Mouse (Mus musculus): ENCODE measurements around the gene Klc3. TPM values are rescaled to one million over a fixed set of nuclear protein-coding genes. Genes with fewer than 3 reads are reported as not detected.

Klc3 gene
- polyA plus RNA-seq, 1 experiment from 2014 or later, result 6.3 TPM

DNA sequence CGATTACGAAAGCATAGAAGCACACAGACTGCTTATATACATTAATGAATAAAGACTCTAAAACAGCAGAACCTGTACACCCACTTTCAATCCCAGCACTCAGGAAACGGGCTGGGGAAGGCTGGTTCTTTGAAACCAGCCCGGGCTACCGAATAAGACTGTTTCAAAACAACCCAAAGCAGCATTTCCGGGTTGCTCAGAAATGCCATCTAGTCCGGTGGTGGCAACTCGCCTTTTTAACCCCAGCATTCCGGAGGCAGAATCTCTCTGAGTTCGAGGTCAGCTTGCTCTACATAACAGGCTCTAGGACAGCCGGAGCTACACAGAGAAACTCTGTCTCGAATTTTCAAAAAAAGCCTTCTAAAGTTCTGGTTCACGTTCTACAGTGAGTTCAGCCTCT is 45.3 kb downstream of the Klc3 start:
- WGBS, result 16% methylated on average over 13 of the region's 13 CpGs
- ATAC-seq (replicated peaks; ENCODE audit: low FRiP score), result no peak

DNA sequence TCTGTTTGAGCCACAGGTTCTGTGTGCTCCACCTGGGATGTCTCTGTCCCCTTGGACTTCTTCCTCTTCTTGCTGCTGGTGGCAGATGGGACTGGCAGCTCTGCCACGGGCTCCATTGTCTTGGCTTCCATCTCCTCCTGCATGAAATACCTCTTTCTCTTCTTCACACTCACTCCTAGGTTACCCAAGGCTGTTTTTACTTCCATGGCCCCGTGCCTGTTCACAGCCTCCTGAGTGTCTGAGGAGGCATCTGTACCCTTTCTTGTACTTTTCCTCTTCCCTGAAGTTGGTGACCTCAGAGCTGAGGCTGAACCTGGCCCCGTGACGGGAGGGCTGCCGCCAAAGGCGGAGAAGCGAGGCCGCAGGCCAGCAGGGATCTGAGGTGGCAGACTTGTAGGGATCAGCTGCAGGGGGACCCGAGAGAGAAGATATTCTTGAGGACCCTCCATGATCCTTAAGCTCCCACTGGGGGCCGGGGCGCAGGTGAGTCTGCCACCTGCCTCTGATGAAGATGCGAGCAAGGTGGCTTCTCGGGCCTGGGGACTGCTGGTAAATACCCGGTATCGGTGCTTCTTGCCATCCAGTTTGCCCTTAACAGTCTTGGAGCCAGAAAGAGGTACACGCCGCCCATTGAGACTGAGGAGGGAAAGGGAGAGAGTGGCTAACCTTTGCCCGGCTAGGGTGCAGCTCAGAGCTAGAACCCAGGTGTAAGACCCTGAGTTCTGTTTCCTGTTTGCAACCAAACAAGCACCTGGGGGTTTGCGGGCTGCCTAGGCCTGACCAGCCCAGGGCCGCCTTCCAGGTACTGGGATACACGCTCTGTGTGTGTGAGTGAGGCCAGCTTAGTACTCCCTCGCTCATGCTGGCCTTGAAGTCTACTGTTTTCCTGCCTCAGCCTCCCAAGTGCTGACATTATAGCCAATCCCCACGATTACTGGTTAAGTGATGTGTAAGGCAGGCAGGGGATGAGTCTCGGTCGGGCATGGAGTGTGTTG is 46.2 kb downstream of the Klc3 start:
- 92% methylated on average over 25 of the region's 25 CpGs for WGBS
- Histone ChIP-seq H3K4me3 (replicated peaks) (peak overlapping the region; percentile 86), H3K4me1 (peaks cover 45% of the 10 kb centered on the region), H3K27me3 (0 out of 2 replicates have a peak, but pooled peaks cover 5% of the 10 kb centered on the region), H3K36me3 (peaks cover 54% of the 10 kb centered on the region), H3K4me2 (peak overlapping the region; percentile 99), H3K9ac (peak overlapping the region; percentile 56), H3K9me3 (replicated peaks) (no peaks in the 10 kb centered on the region), H3K27ac (no peak overlapping the region)
- no peak for ATAC-seq (replicated peaks; ENCODE audit: low FRiP score)

More for the DNA sequence above, 45.3 kb downstream of the Klc3 start:
- Histone ChIP-seq H3K27me3 (0 out of 2 replicates have a peak, but pooled peaks cover 7% of the 10 kb centered on the region), H3K27ac (no peak overlapping the region), H3K36me3 (peaks cover 44% of the 10 kb centered on the region), H3K4me3 (replicated peaks) (peak overlapping the region; percentile 86), H3K9ac (peak overlapping the region; percentile 56), H3K9me3 (replicated peaks) (no peaks in the 10 kb centered on the region), H3K4me2 (peak overlapping the region; percentile 99), H3K4me1 (peaks cover 46% of the 10 kb centered on the region)

DNA sequence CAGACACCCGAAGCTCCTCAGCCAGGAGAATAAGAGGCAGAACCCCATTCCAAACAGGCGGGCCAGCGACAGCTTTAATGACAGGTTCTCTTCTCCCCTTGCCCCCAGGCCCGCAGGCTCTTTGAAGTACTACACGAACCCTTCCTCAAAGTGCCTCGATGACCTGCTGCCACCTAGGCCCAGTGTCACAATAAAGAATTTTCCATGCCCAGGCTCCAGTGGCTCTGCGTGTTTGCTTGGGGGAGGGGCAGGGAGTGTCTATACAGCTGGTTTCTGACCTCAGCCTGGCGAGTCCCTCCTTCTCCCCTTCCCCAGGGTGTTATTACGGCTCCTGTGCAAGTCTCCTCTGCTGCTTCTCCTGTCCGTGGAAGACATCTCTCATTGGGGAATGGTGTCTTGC is 47.6 kb downstream of the Klc3 start:
- Histone ChIP-seq H3K9ac (no peak overlapping the region), H3K27ac (no peak overlapping the region), H3K27me3 (no peaks in the 10 kb centered on the region), H3K36me3 (peaks cover 67% of the 10 kb centered on the region), H3K4me3 (replicated peaks) (no peak overlapping the region), H3K9me3 (replicated peaks) (no peaks in the 10 kb centered on the region), H3K4me2 (no peak overlapping the region), H3K4me1 (peaks cover 33% of the 10 kb centered on the region)
- 54% methylated on average over 10 of the region's 10 CpGs for WGBS
- no peak for ATAC-seq (replicated peaks; ENCODE audit: low FRiP score)

DNA sequence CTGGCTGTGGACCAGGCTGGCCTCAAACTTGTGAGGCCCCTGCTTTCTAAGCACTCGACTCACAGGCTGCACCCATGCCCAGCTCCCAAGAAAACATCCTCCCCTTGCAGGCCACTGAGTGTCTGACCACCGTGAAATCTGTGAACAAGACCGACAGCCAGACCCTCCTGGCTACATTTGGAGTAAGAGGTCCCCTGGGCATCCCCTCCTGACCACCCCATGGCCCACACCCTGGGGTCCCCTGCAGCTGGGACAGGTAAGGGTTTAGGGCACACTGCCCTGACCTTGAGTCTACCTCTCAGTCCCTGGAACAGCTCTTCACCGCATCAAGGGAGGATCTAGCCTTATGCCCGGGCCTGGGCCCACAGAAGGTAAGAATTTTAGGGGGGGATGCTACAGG is 48.9 kb downstream of the Klc3 start:
- WGBS, result 86% methylated on average over 5 of the region's 5 CpGs
- H3K36me3 ChIP-seq, result peaks cover 78% of the 10 kb centered on the region

DNA sequence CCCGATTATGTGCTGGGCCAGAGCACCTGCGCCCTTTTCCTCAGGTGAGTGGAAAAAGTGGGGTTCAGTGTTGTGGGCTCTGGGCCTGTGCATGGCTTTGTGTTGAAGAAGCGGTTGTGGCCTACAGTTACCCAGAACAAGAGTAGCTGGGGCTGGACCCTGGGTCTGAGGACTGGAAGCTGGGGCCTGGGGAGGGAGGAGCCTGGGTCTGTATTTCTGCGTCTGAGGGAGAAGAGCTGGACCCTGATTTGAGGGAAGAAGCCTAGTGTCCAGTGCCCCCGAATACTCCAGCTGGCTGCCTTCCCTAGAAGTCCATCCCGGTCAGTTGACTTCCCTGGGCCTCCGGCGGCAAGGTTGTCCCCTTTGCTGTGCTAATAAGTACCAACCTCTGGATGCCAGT is 53.7 kb downstream of the Klc3 start:
- Histone ChIP-seq H3K27me3 (no peaks in the 10 kb centered on the region), H3K9ac (no peak overlapping the region), H3K9me3 (replicated peaks) (no peaks in the 10 kb centered on the region), H3K4me1 (peaks cover 25% of the 10 kb centered on the region), H3K36me3 (peaks cover 76% of the 10 kb centered on the region), H3K4me2 (no peak overlapping the region), H3K27ac (no peak overlapping the region), H3K4me3 (replicated peaks) (no peak overlapping the region)
- ATAC-seq (replicated peaks; ENCODE audit: low FRiP score), result no peak
- WGBS, result 89% methylated on average over 8 of the region's 8 CpGs

More for the DNA sequence above, 48.9 kb downstream of the Klc3 start:
- no peaks in the 10 kb centered on the region for H3K27me3 ChIP-seq
- no peak overlapping the region for H3K9ac ChIP-seq
- H3K4me3 ChIP-seq (replicated peaks), result no peak overlapping the region
- no peak overlapping the region for H3K27ac ChIP-seq
- peaks cover 20% of the 10 kb centered on the region for H3K4me1 ChIP-seq
- no peaks in the 10 kb centered on the region for H3K9me3 ChIP-seq (replicated peaks)
- no peak overlapping the region for H3K4me2 ChIP-seq
- no peak for ATAC-seq (replicated peaks; ENCODE audit: low FRiP score)

DNA sequence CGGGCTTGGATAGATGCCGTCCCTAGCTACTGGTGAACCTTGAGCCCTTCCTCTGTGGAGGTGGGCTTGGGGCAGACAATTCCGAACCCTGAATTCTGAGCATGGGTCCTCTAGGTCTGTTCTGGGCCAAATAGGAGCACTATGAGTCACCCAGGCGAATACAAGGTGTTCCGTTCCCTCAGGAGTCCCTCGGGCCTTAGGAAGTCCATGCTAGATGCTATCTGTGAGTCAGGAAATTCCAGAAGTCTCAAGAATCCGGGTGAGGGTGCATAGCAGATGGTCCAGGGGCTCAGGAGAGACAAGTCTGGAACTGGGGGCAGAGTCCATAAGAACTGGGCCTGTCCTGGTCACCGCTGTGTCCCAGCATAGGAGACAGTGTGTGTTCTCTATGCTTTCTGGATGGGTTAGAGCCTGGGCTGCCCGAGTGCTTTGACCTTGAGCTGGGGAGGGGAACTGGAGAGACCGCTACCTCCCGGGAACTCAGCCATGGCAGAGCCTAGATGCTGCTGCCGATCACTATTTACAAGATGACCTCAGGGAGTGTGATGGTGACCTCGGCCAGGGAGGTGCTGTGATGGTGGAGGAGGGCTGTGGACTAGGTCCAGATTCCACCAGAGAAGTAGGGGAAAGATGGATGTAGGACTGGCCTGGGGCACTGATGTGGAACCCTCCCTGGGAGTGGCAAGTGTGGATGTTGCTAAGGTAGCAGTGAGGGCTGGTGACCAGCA is 54.6 kb downstream of the Klc3 start:
- Histone ChIP-seq H3K27ac (peak overlapping the region; percentile 41; the same call in 1 of the 2 replicates), H3K36me3 (peaks cover 67% of the 10 kb centered on the region), H3K27me3 (no peaks in the 10 kb centered on the region), H3K4me2 (no peak overlapping the region), H3K4me3 (replicated peaks) (no peak overlapping the region), H3K9me3 (replicated peaks) (no peaks in the 10 kb centered on the region), H3K4me1 (peaks cover 30% of the 10 kb centered on the region), H3K9ac (no peak overlapping the region)
- ATAC-seq (replicated peaks; ENCODE audit: low FRiP score), result no peak
- WGBS, result 74% methylated on average over 13 of the region's 13 CpGs

DNA sequence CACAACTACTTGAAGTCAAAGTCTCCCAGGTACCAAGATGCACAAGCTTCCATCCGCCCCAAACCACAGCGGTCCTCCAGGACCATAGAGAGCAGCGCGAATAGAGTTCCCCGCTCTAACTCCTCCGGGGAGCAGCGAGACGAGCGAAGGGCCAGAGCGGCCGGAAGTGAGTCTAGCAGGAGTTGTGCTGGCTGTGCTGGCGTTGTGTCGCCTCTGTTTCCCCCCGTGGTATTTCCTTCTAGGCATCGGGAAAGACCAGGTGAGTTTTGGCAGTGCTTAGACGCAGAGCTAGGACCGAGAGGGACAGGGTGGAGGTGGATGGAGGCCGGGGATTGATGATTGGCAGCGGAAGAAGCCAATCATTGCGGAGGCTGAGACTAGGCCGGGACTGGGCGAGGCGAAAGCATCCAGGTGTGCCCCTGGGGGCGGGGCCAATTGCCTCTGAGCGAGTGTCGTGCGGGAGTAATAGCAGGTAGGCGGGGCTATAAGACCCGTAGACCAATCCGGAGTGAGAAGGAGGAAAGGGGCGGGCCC is 58.9 kb downstream of the Klc3 start:
- Histone ChIP-seq H3K4me2 (peak overlapping the region; percentile 93), H3K36me3 (peaks cover 26% of the 10 kb centered on the region), H3K9ac (peak overlapping the region; percentile 62), H3K4me3 (replicated peaks) (peak overlapping the region; percentile 57), H3K9me3 (replicated peaks) (no peaks in the 10 kb centered on the region), H3K4me1 (peaks cover 63% of the 10 kb centered on the region), H3K27ac (peak overlapping the region; percentile 88), H3K27me3 (peaks cover 20% of the 10 kb centered on the region)
- ATAC-seq (replicated peaks; ENCODE audit: low FRiP score), result peak; percentile 95
- under 1% methylated on average over 31 of the region's 31 CpGs for WGBS

MicroRNA genes within 50 kb of the gene (microRNA counts, 519-probe panel; counts per million panel counts)
- 31.7 counts per million for microRNA mmu-miR-343

Small RNA genes within 50 kb of the gene (microRNA-seq; reads per million reads assigned to microRNA genes)
- not detected for gene Mir343

Other genes starting within 250 kb of the Klc3 start
- gene Gipr, start 238.0 kb downstream of the Klc3 start, polyA plus RNA-seq (2015; fragmentation: Nextera tagmentation; extraction: Ambion mirVana), result 0.76 and 1.0 TPM in 2 replicates
- 9.5 and 16.8 TPM in 2 replicates for gene Eml2, start 227.7 kb downstream of the Klc3 start, polyA plus RNA-seq (2015; fragmentation: Nextera tagmentation; extraction: Ambion mirVana)
- gene Gpr4, start 191.6 kb downstream of the Klc3 start, polyA plus RNA-seq (2015; fragmentation: Nextera tagmentation; extraction: Ambion mirVana), result 2.7 and 3.3 TPM in 2 replicates
- gene Opa3, start 175.8 kb downstream of the Klc3 start, polyA plus RNA-seq (2015; fragmentation: Nextera tagmentation; extraction: Ambion mirVana), result 38.8 and 40.5 TPM in 2 replicates
- 87.4 and 89.8 TPM in 2 replicates for gene Vasp, start 132.3 kb downstream of the Klc3 start, polyA plus RNA-seq (2015; fragmentation: Nextera tagmentation; extraction: Ambion mirVana)
- 0.13 TPM in 1 of 2 replicates, not detected in the other for gene Ppm1n, start 124.0 kb downstream of the Klc3 start, polyA plus RNA-seq (2015; fragmentation: Nextera tagmentation; extraction: Ambion mirVana)
- gene Rtn2, start 121.5 kb downstream of the Klc3 start, polyA plus RNA-seq (2015; fragmentation: Nextera tagmentation; extraction: Ambion mirVana), result 8.3 and 9.2 TPM in 2 replicates
- gene Fosb, start 94.1 kb downstream of the Klc3 start, polyA plus RNA-seq (2015; fragmentation: Nextera tagmentation; extraction: Ambion mirVana), result 0.09 and 0.26 TPM in 2 replicates
- gene Ercc1, start 59.3 kb downstream of the Klc3 start, polyA plus RNA-seq (2015; fragmentation: Nextera tagmentation; extraction: Ambion mirVana), result 85.7 and 87.2 TPM in 2 replicates
- gene Cd3eap, start 44.6 kb downstream of the Klc3 start, polyA plus RNA-seq (2015; fragmentation: Nextera tagmentation; extraction: Ambion mirVana), result 27.0 and 28.3 TPM in 2 replicates
- gene Ppp1r13l, start 44.4 kb downstream of the Klc3 start, polyA plus RNA-seq (2015; fragmentation: Nextera tagmentation; extraction: Ambion mirVana), result 5.5 and 5.8 TPM in 2 replicates
- gene Ercc2, start 22.1 kb downstream of the Klc3 start, polyA plus RNA-seq (2015; fragmentation: Nextera tagmentation; extraction: Ambion mirVana), result 16.0 and 19.5 TPM in 2 replicates
- 22.6 and 58.1 TPM in 2 replicates for gene Ckm, start 672 bp upstream of the Klc3 start, polyA plus RNA-seq (2015; fragmentation: Nextera tagmentation; extraction: Ambion mirVana)
- gene Mark4, start 54.7 kb upstream of the Klc3 start, polyA plus RNA-seq (2015; fragmentation: Nextera tagmentation; extraction: Ambion mirVana), result 6.6 and 9.4 TPM in 2 replicates
- gene Exoc3l2, start 59.2 kb upstream of the Klc3 start, polyA plus RNA-seq (2015; fragmentation: Nextera tagmentation; extraction: Ambion mirVana), result 3.0 TPM in 2 replicates
- gene Bloc1s3, start 104.3 kb upstream of the Klc3 start, polyA plus RNA-seq (2015; fragmentation: Nextera tagmentation; extraction: Ambion mirVana), result 2.3 and 2.6 TPM in 2 replicates
- 76.2 and 81.2 TPM in 2 replicates for gene Trappc6a, start 104.3 kb upstream of the Klc3 start, polyA plus RNA-seq (2015; fragmentation: Nextera tagmentation; extraction: Ambion mirVana)
- 0.10 and 0.15 TPM in 2 replicates for gene Nkpd1, start 113.7 kb upstream of the Klc3 start, polyA plus RNA-seq (2015; fragmentation: Nextera tagmentation; extraction: Ambion mirVana)
- 21.3 and 24.4 TPM in 2 replicates for gene Ppp1r37, start 159.0 kb upstream of the Klc3 start, polyA plus RNA-seq (2015; fragmentation: Nextera tagmentation; extraction: Ambion mirVana)
- 0.55 and 0.66 TPM in 2 replicates for gene Zfp296, start 173.2 kb upstream of the Klc3 start, polyA plus RNA-seq (2015; fragmentation: Nextera tagmentation; extraction: Ambion mirVana)
- 148 and 161 TPM in 2 replicates for gene Gemin7, start 173.5 kb upstream of the Klc3 start, polyA plus RNA-seq (2015; fragmentation: Nextera tagmentation; extraction: Ambion mirVana)
- 50.6 and 58.6 TPM in 2 replicates for gene Clasrp, start 200.4 kb upstream of the Klc3 start, polyA plus RNA-seq (2015; fragmentation: Nextera tagmentation; extraction: Ambion mirVana)
- 8.8 and 10.0 TPM in 2 replicates for gene Relb, start 225.3 kb upstream of the Klc3 start, polyA plus RNA-seq (2015; fragmentation: Nextera tagmentation; extraction: Ambion mirVana)